Mouse (Mus musculus): ENCODE data around the gene Kctd2.
A peak's percentile ranks its signal among the peaks of the same experiment; 100 is the strongest.
"Not testable (repeated sequence)": the region's sequence is repeated elsewhere in the genome, so short reads cannot be mapped to it uniquely, and the experiment has no call there.

The Kctd2 gene

GRCm38 (mm10) chr11:115419531-115420237 is at the start of gene Kctd2, which contains the start of gene Atp5h:
Kctd2 (plus strand) TSS chr11:115420128.
Atp5h (minus strand) TSS chr11:115419962.
- peak; percentile 96 for DNase-seq (ENCODE audit: low read depth, low spot score)

GRCm38 (mm10) chr11:115370368-115370767 is 49.6 kb upstream of the Kctd2 start:
- DNase-seq (ENCODE audit: low read depth, low spot score), result no peak

DNA sequence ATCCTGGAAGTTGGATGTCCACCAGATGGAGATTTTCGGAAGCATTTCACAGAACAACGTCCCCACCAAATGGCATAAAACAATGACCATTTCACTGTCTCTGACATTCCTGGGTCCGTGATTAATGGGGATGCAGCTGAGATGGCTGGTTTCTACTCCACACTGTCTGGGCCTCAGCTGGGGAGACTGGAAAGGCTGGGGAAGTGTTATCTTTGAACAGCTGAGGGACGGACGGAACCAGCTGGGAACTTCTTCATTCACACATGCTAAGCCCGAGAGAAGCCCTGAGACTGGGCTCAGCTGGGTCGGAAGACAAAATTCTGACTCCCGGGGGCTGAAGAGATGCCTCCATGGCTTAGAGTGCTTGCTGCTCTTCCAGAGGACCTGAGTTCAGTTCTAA is 48.6 kb upstream of the Kctd2 start:
- DNase-seq (ENCODE audit: low read depth, low spot score), result no peak

DNA sequence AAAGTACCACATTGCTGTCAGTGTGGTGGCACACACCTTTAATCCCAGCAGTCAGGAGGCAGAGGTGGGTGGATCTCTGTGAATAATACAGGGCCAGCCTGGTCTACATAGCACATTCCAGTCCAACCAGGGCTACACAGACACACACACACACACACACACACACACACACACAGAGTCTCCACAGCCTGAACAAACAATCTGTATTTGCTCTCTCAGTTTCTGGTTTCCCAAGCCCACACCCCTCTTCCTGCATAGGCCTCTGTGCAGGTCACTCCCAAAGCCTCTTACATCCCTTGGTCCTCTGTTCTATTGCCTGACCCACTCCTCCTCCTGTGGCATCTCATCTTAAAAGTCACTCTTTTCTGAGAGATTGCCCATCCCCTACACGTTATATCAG is 47.9 kb upstream of the Kctd2 start:
- DNase-seq (ENCODE audit: low read depth, low spot score), result no peak

GRCm38 (mm10) chr11:115372737-115373136 is 47.2 kb upstream of the Kctd2 start:
- no peak for DNase-seq (ENCODE audit: low read depth, low spot score)

GRCm38 (mm10) chr11:115373805-115374694 is 45.9 kb upstream of the Kctd2 start:
- no peak for DNase-seq (ENCODE audit: low read depth, low spot score)

DNA sequence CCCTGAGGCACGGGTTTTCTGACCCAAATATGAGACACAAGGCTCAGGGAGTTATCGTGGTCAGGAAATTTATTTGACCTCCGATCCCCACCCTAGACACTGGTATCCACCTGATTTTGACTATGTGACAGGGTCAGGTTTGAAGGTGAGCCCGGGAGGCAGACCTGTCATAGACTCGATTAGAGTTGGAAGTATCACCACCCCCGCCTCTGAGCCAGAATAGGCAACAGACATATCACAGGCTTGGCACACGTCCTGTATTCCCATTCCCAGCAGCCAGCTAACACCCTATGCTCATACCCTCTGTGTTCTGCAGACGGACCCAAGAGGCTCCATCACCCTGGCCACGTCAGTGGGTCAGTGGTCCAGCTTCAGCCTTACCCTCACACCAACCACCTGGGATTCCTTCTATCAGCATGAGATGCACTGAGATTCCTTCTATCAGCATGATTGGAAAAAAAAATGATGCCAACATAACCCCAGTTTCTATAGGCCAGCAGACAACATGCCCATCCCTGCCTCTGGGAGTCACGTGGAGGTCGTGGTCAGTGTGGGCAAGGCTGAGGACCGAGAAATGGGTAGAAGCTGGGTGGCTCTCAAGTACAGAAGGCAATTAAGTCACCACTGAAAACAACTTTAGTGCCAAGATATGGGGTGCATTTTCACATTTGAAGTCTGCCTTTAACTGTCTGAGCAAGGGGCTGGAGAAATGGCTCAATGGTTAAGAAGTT is 45.1 kb upstream of the Kctd2 start:
- DNase-seq (ENCODE audit: low read depth, low spot score), result no peak

DNA sequence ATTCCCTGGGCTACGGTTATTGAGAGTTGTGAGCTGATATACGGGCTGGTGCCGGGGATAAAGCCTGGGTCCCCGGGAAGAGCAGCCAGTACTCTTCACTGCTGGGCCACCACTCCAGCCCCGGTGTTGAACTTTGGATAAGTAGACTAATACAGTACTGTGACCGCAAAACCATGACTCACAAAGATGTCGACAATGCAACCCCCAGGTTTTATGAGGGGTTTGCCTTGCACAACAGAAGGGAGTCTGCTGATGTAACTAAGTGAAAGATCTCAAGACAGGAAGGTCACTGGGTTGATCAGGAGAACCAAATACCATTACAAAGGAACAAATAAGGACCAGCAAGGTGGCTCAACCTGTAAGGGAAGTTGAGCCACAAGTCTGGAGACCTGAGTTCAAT is 43.2 kb upstream of the Kctd2 start:
- DNase-seq (ENCODE audit: low read depth, low spot score), result no peak

GRCm38 (mm10) chr11:115377254-115377653 is 42.7 kb upstream of the Kctd2 start:
- DNase-seq (ENCODE audit: low read depth, low spot score), result no peak

DNA sequence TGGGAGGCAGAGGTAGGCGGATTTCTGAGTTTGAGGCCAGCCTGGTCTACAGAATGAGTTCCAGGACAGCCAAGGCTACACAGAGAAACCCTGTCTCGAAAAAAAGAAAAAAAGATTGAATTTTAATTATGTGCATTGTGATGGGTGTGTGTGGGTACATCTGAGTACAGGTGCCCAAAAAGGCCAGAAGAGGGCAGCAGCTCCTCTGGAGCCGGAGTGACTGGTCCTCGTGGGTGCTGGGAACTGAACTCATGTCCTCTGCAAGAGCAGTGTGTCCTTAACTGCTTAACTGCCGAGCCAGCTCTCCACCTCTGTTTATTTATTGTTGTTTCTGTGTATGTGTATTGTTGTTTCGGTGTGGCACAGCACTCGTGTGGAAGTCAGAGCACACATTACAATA is 42.1 kb upstream of the Kctd2 start:
- no peak for DNase-seq (ENCODE audit: low read depth, low spot score)

DNA sequence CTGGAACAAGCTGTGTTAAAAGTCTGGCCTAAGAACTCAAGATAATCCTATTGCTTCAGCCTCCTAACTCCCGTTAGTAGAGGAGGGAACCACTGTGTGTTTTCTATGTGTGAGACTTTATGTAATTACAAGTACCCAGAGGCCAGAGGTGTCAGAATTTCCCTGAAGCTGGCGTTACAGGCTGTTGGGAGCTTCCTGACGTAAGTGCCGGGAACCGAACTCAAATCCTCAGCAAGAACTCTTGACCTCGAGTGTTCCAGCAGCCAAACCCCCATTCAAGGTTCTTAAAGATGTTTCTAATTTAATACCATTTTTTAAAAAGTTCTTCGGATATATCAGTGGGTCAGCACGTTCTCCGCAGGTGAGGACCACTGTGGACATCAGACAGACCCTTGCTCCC is 38.7 kb upstream of the Kctd2 start:
- DNase-seq (ENCODE audit: low read depth, low spot score), result no peak

DNA sequence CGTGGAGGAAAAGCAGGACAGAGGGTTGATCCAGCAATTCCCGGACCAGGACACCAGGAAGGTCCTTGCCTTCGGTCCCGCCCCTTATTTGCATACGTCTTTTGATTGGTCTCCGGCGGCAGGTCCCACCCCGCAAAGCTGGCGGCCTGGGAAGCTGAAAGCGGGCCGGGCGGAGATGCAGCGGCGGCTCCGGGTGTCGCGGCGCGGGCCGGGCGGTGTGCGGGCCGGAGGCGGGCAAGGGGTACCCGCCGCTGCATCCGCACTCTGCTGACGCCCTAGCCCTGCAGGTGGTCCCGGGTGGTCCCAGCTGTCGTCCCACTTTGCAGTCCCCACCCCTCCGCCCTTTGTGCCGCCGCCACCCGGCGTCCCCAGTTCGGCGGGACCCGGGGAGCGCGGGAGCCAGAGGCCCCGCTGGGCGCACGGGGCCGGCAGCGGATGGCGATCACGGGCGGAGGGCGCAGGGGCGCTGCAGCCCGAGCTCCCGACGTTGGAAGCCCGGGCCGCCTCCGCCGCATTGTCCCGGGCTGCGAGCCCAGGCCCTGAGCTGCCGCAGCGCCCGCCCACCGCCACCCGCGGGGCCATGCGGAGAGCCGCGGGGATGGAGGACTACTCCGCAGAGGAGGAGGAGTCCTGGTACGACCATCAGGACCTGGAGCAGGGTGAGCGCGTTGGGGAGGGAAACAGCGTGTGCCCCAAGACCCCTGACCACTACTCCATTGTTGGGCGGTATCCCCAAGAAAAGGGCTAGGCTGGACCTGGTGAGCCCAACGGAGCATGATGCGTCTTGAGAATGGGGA is 38.0 kb upstream of the Kctd2 start, which contains the start of gene Cdr2l:
Cdr2l (plus strand) TSS at position 174 of the 797 bp plus-strand sequence.
- peak; percentile 84 for DNase-seq (ENCODE audit: low read depth, low spot score)

DNA sequence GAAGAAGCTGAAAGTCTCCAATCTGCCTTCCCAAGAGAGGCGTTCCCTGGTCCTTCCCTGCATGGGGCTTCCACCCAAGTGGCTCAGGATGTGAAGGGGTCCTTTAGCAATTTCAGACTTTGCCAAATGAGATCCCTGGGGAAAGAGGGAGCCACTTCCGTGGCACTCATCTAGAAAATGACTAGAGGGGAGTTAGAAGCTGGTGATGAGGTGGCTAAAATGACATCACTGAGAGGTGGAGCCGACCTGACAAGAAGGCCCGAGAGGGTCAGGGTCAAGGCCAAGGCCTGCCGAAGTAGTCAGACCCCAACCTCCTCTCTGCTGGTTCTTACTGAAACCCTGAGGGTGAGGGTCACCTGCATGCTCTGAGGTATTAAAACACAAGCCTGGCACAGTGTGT is 37.0 kb upstream of the Kctd2 start:
- DNase-seq (ENCODE audit: low read depth, low spot score), result no peak

DNA sequence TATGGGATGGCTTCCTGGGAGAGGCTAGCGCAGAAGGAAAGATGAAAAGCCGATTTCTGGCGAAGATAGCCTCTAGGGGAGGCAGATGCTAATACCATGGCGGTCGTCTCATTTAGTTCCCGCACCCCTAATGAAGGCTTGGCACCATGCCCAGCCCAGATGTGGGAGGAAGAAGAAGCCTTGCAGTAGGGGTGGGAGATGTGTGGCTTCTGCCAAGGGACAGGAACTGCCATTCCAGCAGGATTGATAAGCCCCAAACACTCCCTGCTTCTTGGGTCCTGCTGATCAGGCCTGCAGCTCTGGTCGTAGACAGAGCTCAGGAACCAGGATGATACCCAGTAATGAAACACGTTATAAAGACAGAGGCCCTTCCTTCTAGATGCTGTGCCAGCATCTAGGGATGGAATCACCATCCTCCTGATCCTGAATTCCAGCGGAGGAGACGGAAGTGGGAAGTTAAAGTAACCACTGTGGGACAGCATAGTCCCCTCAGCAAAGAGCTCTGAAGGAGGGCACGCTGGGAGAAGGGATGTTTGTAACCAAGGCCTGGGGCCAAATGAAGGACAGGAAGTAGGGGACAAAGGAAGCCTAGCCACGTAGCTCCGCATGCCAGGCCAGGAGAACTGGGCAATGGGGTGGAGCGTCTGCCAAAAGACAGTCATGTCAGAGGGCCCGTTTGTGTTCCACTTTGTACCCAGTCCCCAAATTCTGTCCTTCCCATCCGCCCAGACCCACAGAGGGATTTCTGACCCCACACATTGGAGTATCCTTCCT is 36.0 kb upstream of the Kctd2 start:
- DNase-seq (ENCODE audit: low read depth, low spot score), result no peak

GRCm38 (mm10) chr11:115384587-115384986 is 35.3 kb upstream of the Kctd2 start:
- no peak for DNase-seq (ENCODE audit: low read depth, low spot score)

- DNase-seq (ENCODE audit: low read depth, low spot score), result not testable (repeated sequence)
Measured at GRCm38 (mm10) chr11:115386859-115387258, 33.1 kb upstream of the Kctd2 start.

DNA sequence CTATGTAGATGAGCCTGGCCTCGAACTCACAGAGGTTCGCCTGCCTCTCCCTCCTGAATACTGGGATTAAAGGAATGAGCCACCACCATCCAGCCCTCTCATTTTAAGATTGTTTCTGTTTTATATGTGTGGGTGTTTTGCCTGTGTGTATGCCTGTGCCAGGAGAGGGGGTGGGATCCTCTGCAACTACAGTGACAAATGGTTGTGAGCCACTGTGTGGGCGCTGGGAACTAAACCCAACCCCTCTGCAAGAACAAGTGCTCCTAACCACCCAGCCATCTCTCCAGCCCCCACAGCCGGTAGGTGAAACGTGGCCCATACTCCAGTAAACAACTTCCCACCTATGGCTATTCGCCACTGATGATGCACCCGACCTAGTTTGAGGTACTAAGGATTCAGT is 28.6 kb upstream of the Kctd2 start:
- no peak for DNase-seq (ENCODE audit: low read depth, low spot score)

- peak; percentile 71 for DNase-seq (ENCODE audit: low read depth, low spot score)
Measured at GRCm38 (mm10) chr11:115393721-115394325, 26.1 kb upstream of the Kctd2 start.

- DNase-seq (ENCODE audit: low read depth, low spot score), result no peak
Measured at GRCm38 (mm10) chr11:115398085-115398484, 21.8 kb upstream of the Kctd2 start.

- no peak for DNase-seq (ENCODE audit: low read depth, low spot score)
Measured at GRCm38 (mm10) chr11:115400126-115400525, 19.8 kb upstream of the Kctd2 start.

All from WW6 (cell line).